Mouse (Mus musculus) forebrain, embryonic 15.5 days (tissue): Measurements from ENCODE around the gene Bbs9. TPM values are rescaled to one million over a fixed set of nuclear protein-coding genes. Genes with fewer than 3 reads are reported as not detected.
A peak's percentile ranks its signal among the peaks of the same experiment; 100 is the strongest.

Experiments used
- ATAC-seq: fragments of 200-750 bp; cut with Nextera tagmentation; replicated peaks from 2 replicates; pipeline ENCODE4 v1.8.0; 2017; ENCODE audit warnings: mild to moderate bottlenecking, moderate TSS enrichment, moderate library complexity
- H3K27ac ChIP-seq: fragments of 300-500 bp; sonication (generic); replicated peaks from 2 replicates; pipeline ENCODE4 v1.5.1; 2015; ENCODE audit warnings: mild to moderate bottlenecking, inconsistent platforms
- H3K27me3 ChIP-seq: fragments of 300-500 bp; sonication (generic); 2 replicates; pipeline ENCODE4 v1.6.1; 2015; ENCODE audit warnings: inconsistent platforms
- H3K36me3 ChIP-seq: fragments of 300-500 bp; sonication (generic); 2 replicates; pipeline ENCODE4 v1.6.1; 2015; ENCODE audit warnings: mild to moderate bottlenecking, inconsistent platforms
- H3K4me1 ChIP-seq: fragments of 300-500 bp; sonication (generic); 2 replicates; pipeline ENCODE4 v1.6.1; 2015; ENCODE audit warnings: inconsistent platforms
- H3K4me2 ChIP-seq: fragments of 300-500 bp; sonication (generic); replicated peaks from 2 replicates; pipeline ENCODE4 v1.6.1; 2015; ENCODE audit warnings: mild to moderate bottlenecking, inconsistent platforms
- H3K4me3 ChIP-seq: fragments of 300-500 bp; sonication (generic); 2 replicates; pipeline ENCODE4 v1.5.1; 2015; ENCODE audit warnings: mild to moderate bottlenecking, inconsistent platforms
- H3K9ac ChIP-seq: fragments of 300-500 bp; sonication (generic); replicated peaks from 2 replicates; pipeline ENCODE4 v1.6.1; 2015; ENCODE audit warnings: mild to moderate bottlenecking, inconsistent platforms
- H3K9me3 ChIP-seq: fragments of 300-500 bp; sonication (generic); 2 replicates; pipeline ENCODE4 v1.6.1; 2016; ENCODE audit warnings: inconsistent platforms
- WGBS: fragments of 180-500 bp; shearing (Covaris S2); methylation state at CpG from one replicate; pipeline ENCODE4 v1.1.7; 2015; ENCODE audit warnings: mixed read lengths; 5-methylcytosine and 5-hydroxymethylcytosine counted together
- polyA plus RNA-seq: library from polyadenylated mRNA; unstranded; fragments of >200 nt; fragmentation: Nextera tagmentation; extraction: Ambion mirVana; gene quantifications from 2 replicates; pipeline ENCODE4 v1.2.1, GENCODE M21; 2015

Bbs9 gene
- polyA plus RNA-seq, 1 experiment from 2014 or later = 20.8 TPM

- no peak for ATAC-seq
- Histone ChIP-seq H3K4me2 (no peak overlapping the region), H3K27ac (no peak overlapping the region), H3K27me3 (no peaks in the 10 kb centered on the region), H3K9ac (no peak overlapping the region), H3K4me3 (no peak overlapping the region), H3K4me1 (no peaks in the 10 kb centered on the region), H3K36me3 (no peaks in the 10 kb centered on the region), H3K9me3 (no peaks in the 10 kb centered on the region)
- 83% methylated on average over 1 of the region's 1 CpGs for WGBS
These were observed 75.8 kb downstream of the Bbs9 start for GRCm38 (mm10) chr9:22551273-22551672.

GRCm38 (mm10) chr9:22556076-22556475 is 80.6 kb downstream of the Bbs9 start:
- no peak for ATAC-seq
- Histone ChIP-seq H3K9ac (no peak overlapping the region), H3K27ac (no peak overlapping the region), H3K36me3 (no peaks in the 10 kb centered on the region), H3K27me3 (no peaks in the 10 kb centered on the region), H3K4me2 (no peak overlapping the region), H3K4me1 (no peaks in the 10 kb centered on the region), H3K4me3 (no peak overlapping the region), H3K9me3 (no peaks in the 10 kb centered on the region)
- WGBS = 70% methylated on average over 5 of the region's 5 CpGs

GRCm38 (mm10) chr9:22557467-22557866 is 82.0 kb downstream of the Bbs9 start:
- no peaks in the 10 kb centered on the region for H3K9me3 ChIP-seq
- WGBS = 44% methylated on average over 13 of the region's 13 CpGs
- no peak overlapping the region for H3K9ac ChIP-seq
- no peak overlapping the region for H3K4me2 ChIP-seq
- H3K36me3 ChIP-seq = no peaks in the 10 kb centered on the region
- H3K4me3 ChIP-seq = no peak overlapping the region
- H3K27me3 ChIP-seq = no peaks in the 10 kb centered on the region
- no peak overlapping the region for H3K27ac ChIP-seq
- H3K4me1 ChIP-seq = no peaks in the 10 kb centered on the region
- ATAC-seq = 0 out of 2 replicates have a peak, but pooled peaks have one; percentile 16

- Histone ChIP-seq H3K9me3 (no peaks in the 10 kb centered on the region), H3K4me2 (no peak overlapping the region), H3K4me1 (no peaks in the 10 kb centered on the region), H3K4me3 (no peak overlapping the region), H3K27me3 (no peaks in the 10 kb centered on the region), H3K27ac (no peak overlapping the region), H3K36me3 (no peaks in the 10 kb centered on the region), H3K9ac (no peak overlapping the region)
- no peak for ATAC-seq
- 91% methylated on average over 11 of the region's 11 CpGs for WGBS
These were observed 88.3 kb downstream of the Bbs9 start for GRCm38 (mm10) chr9:22563612-22564347.

- H3K4me1 ChIP-seq = no peaks in the 10 kb centered on the region
These were observed 92.2 kb downstream of the Bbs9 start for GRCm38 (mm10) chr9:22567726-22568125.

GRCm38 (mm10) chr9:22576426-22577139 is 101.1 kb downstream of the Bbs9 start:
- no peak overlapping the region for H3K9ac ChIP-seq
- no peaks in the 10 kb centered on the region for H3K27me3 ChIP-seq
- no peak overlapping the region for H3K4me2 ChIP-seq
- 88% methylated on average over 14 of the region's 14 CpGs for WGBS
- H3K4me1 ChIP-seq = no peaks in the 10 kb centered on the region
- no peak for ATAC-seq
- no peaks in the 10 kb centered on the region for H3K9me3 ChIP-seq
- no peaks in the 10 kb centered on the region for H3K36me3 ChIP-seq
- H3K27ac ChIP-seq = no peak overlapping the region
- H3K4me3 ChIP-seq = no peak overlapping the region

More at GRCm38 (mm10) chr9:22567726-22568125, 92.2 kb downstream of the Bbs9 start:
- H3K27ac ChIP-seq = no peak overlapping the region
- H3K9me3 ChIP-seq = no peaks in the 10 kb centered on the region
- no peaks in the 10 kb centered on the region for H3K36me3 ChIP-seq
- H3K9ac ChIP-seq = no peak overlapping the region
- no peak for ATAC-seq
- WGBS = 90% methylated on average over 5 of the region's 5 CpGs
- no peak overlapping the region for H3K4me2 ChIP-seq
- H3K27me3 ChIP-seq = no peaks in the 10 kb centered on the region
- H3K4me3 ChIP-seq = no peak overlapping the region

GRCm38 (mm10) chr9:22578266-22578665 is 102.8 kb downstream of the Bbs9 start:
- WGBS = 94% methylated on average over 3 of the region's 3 CpGs
- no peak for ATAC-seq
- Histone ChIP-seq H3K9ac (no peak overlapping the region), H3K4me3 (no peak overlapping the region), H3K27ac (no peak overlapping the region), H3K4me2 (no peak overlapping the region), H3K9me3 (no peaks in the 10 kb centered on the region), H3K27me3 (no peaks in the 10 kb centered on the region), H3K36me3 (no peaks in the 10 kb centered on the region), H3K4me1 (no peaks in the 10 kb centered on the region)

GRCm38 (mm10) chr9:22584221-22584620 is 108.7 kb downstream of the Bbs9 start:
- Histone ChIP-seq H3K4me2 (no peak overlapping the region), H3K9me3 (no peaks in the 10 kb centered on the region), H3K36me3 (no peaks in the 10 kb centered on the region), H3K27me3 (no peaks in the 10 kb centered on the region), H3K4me1 (no peaks in the 10 kb centered on the region), H3K27ac (no peak overlapping the region), H3K4me3 (no peak overlapping the region), H3K9ac (no peak overlapping the region)
- ATAC-seq = no peak
- 92% methylated on average over 3 of the region's 3 CpGs for WGBS

GRCm38 (mm10) chr9:22593032-22593431 is 117.5 kb downstream of the Bbs9 start:
- 95% methylated on average over 5 of the region's 5 CpGs for WGBS

GRCm38 (mm10) chr9:22596650-22597049 is 121.1 kb downstream of the Bbs9 start:
- 61% methylated on average over 2 of the region's 2 CpGs for WGBS
- H3K27ac ChIP-seq = no peak overlapping the region
- no peak overlapping the region for H3K4me3 ChIP-seq
- H3K27me3 ChIP-seq = no peaks in the 10 kb centered on the region
- H3K4me2 ChIP-seq = no peak overlapping the region
- H3K36me3 ChIP-seq = no peaks in the 10 kb centered on the region
- no peaks in the 10 kb centered on the region for H3K9me3 ChIP-seq
- H3K9ac ChIP-seq = no peak overlapping the region
- ATAC-seq = no peak
- no peaks in the 10 kb centered on the region for H3K4me1 ChIP-seq

More at GRCm38 (mm10) chr9:22593032-22593431, 117.5 kb downstream of the Bbs9 start:
- Histone ChIP-seq H3K9me3 (no peaks in the 10 kb centered on the region), H3K4me1 (no peaks in the 10 kb centered on the region), H3K9ac (no peak overlapping the region), H3K4me3 (no peak overlapping the region), H3K36me3 (no peaks in the 10 kb centered on the region), H3K27ac (no peak overlapping the region), H3K4me2 (no peak overlapping the region), H3K27me3 (no peaks in the 10 kb centered on the region)
- ATAC-seq = no peak

GRCm38 (mm10) chr9:22613271-22613824 is 137.8 kb downstream of the Bbs9 start:
- 0 out of 2 replicates have a peak, but pooled peaks have one; percentile 55 for ATAC-seq

GRCm38 (mm10) chr9:22619245-22619644 is 143.7 kb downstream of the Bbs9 start:
- WGBS = 94% methylated on average over 1 of the region's 1 CpGs
- no peaks in the 10 kb centered on the region for H3K9me3 ChIP-seq
- no peak overlapping the region for H3K27ac ChIP-seq
- H3K4me2 ChIP-seq = no peak overlapping the region
- no peaks in the 10 kb centered on the region for H3K27me3 ChIP-seq
- no peak overlapping the region for H3K4me3 ChIP-seq
- no peak overlapping the region for H3K9ac ChIP-seq
- ATAC-seq = no peak
- no peaks in the 10 kb centered on the region for H3K4me1 ChIP-seq
- H3K36me3 ChIP-seq = no peaks in the 10 kb centered on the region

More at GRCm38 (mm10) chr9:22613271-22613824, 137.8 kb downstream of the Bbs9 start:
- Histone ChIP-seq H3K4me3 (no peak overlapping the region), H3K4me2 (no peak overlapping the region), H3K4me1 (peaks cover 4% of the 10 kb centered on the region; the same call in 1 of the 2 replicates), H3K36me3 (no peaks in the 10 kb centered on the region), H3K9me3 (no peaks in the 10 kb centered on the region), H3K27me3 (no peaks in the 10 kb centered on the region), H3K9ac (no peak overlapping the region), H3K27ac (peak overlapping the region; percentile 50; the same call in 1 of the 2 replicates)
- WGBS = 42% methylated on average over 6 of the region's 6 CpGs
